Mouse (Mus musculus) naive thymus-derived CD4-positive, alpha-beta T cell, adult 2 months (primary cell): Measurements from ENCODE around the gene Ccdc92.

Experiments
- DNase-seq: peaks from one replicate; pipeline ENCODE4 v3.0.0-alpha.2; 2011; ENCODE audit warnings: low read depth

Ccdc92 gene

DNA sequence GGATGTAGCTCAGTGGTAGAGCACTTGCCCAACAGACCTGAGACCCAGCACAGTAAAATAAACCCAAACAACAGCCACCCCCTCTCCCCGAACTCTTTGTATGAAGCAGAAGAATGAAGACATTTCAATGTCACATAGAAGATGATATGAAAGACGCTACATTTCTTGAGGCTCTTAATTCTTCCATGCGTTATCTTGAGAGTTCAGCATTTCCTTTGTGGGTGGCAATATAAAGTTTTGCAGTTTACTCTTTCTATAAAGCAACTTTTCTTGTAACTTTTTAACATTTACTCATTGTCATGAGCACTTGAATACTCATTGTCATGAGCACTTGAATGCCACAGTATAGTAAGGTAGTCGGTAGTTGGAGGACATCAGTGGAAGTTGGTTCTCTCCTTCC lies 8.0 kb downstream of the Ccdc92 start:
- no peak for DNase-seq

DNA sequence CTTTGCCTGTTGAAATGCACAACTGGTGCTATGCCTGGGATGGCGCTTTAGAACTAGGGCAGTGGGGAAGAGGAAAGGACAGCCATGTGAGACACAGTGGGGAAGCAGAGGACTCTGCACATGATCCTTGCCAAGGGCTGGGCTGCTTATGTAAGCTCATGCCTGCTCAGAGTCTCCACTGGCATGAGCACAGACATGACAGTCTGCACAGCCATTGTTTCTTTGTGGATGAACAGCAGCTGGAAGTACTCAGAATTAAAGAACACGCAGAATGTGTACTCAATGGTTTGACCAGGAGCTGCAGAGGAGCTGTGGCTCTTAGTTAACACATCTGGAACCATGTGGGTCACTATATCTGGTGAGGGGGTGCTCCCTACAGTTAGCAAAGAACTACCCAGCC lies 9.1 kb downstream of the Ccdc92 start:
- no peak for DNase-seq

DNA sequence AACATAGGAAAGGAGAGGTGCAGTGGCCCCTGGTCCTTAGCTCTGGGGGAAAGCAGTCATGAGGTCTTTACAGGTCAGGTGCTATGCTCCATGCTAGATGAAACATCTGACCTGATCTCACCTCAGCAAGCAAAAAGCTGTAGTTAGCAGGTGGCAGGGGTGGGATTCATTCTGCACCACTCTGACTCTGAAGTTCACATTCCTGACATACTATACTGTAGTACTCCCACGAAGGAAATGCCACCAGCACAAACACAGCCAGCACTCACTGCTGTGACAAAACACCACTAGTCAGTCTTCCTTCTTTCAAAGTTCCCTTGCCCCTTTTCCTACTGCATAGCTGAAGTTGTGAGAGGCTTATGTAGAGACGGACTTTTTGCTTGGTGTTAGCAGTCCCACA lies 9.9 kb downstream of the Ccdc92 start:
- DNase-seq = no peak

DNA sequence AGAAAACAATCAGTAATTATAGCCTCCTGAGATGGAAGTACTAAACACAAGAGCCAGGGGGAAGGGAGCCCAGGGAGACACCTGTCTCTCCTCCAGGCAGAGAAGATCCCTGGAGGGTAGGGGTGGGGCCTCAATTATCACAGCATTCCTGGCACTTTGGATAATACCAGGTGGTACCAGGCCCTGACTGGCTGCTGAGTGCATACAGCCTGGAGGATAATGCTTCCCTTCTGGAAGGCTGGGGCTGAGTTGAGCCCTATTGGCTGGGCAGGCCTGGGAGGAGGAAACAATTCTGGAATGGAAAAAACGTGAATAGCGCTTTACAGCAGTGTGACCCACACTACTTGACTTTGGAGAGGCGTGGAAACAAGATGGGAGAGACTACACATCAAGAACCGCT lies 10.7 kb downstream of the Ccdc92 start:
- no peak for DNase-seq

DNA sequence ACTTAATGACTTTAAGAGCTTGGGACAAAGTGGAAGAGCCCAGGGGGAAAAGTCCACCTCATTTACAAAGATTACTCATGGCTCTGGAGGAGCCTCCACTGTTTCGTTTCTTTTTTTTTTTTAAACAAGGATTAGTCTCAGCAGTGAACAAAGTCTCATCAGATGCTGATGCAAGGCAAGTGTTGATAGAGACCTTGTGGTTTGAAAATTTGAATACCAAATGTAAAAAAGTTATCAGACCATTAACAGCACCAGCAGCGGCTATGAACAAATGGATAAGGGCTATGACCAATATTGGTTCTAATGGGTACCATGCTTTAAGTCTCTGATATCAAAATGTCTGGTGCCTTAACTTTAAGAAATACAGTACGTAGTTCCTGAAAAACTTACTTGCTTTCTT lies 13.2 kb downstream of the Ccdc92 start:
- DNase-seq = no peak

DNA sequence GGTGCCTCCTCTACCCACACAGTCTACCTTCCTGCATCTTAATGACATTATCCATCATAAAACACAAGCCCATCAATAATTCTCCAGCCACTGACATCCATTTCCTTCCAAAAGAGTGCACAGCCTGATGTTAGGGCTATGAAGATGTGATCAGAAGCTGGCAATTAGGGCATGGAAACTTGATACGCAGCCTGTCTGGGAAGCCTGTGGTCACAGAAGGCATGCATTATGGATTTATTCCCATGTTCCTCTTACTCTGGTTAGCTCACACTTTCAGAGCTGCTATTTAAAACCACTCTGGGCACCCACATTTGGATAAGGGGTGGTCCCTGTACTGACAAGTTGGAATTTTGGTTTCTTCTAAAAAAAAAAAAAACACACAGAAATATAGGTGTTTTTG lies 15.2 kb downstream of the Ccdc92 start:
- no peak for DNase-seq

DNA sequence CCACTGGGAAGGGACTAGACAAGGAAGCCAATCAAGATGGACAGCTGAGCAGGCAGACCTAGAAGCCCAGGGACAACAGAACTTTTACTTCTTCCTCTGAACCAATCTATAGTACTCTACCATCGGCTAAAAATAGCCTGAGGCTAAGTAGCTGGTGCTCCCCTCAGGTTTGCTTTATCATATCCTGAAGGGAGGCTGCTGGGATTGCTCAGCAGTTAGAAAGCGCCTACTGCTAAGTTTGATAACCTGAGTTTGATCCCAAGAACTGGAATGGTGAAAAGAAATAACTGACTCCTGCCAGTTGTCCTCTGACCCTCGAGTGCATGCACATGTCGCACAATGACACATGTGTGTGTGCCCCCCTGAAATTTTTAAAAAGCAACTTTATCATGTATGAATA lies 17.3 kb downstream of the Ccdc92 start:
- no peak for DNase-seq

DNA sequence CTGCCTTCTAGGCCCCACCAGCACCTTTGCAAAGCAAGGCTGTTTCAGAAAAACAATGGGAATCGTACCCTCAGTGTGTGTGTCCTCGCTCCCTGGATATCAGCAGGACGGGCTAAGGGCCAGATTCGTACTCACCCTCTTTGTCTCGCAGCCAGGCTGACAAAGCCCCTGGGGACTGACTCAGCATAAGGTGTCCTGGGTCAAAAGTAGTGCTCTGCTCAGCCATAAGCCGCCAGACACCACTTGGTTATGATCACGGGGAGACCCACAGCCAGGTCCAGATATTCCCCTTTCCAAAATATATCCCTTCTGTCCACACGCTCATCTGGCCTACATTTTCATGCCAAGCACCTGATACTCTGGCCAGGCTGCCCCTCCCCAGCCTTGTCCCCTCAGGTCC lies 18.8 kb downstream of the Ccdc92 start:
- DNase-seq = no peak

DNA sequence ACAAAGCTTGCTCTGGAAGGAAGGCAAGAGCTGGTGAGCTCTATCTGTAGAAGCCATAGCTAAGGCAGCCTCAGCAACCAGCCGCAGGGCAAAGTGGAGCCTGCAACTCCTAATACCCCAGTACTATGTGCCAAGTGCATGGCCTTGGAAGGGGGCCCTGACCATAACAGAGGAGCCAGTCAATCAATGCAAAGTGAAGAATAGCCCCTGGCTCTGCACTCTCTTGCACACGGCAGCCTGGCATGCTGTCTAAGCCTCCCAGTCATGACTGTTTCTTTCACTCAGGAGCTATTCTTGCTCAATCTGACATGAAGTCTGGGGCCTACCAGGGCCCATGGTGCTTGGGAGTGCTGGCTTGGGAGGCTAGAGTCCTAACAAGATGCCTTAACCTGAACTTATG lies 21.6 kb downstream of the Ccdc92 start:
- DNase-seq = no peak

DNA sequence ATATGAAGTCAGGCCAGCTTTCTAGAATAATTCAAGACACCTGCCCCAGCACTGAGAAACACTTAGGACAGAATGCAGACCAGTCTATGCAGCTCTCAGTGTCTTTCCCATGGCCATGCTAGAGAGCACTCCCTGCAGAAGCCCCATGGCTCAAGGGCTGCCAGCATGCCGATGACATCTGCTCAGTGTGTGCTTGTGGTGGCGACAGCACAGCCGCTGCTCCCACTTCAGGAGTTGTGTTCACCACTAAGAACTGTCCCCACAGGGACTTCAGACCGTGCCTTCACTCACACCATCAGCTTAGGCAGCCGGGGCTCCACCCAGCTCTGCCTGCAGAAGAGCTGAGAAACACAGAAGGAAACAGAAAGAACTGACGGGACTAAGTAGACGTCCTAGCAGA lies 22.0 kb downstream of the Ccdc92 start:
- no peak for DNase-seq

DNA sequence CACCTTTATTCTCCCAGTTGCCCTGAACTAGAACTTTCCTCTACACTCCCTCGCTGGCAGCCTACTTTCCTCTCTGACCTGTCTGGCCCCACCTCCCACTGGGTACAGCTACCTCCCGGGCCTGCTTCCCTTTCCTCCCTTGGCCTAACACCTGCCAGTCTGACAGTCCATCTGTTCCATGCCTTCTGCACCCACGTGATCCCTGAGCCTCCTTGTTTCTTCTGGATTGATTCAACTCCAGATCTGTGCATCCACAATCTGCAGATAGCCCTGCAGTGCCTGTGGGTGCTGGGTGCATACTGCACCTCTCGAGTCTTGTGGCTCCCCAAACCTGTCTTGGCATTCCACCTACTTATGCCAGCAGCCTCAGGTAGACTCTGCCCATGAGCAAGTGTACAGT lies 25.6 kb downstream of the Ccdc92 start:
- DNase-seq = no peak

DNA sequence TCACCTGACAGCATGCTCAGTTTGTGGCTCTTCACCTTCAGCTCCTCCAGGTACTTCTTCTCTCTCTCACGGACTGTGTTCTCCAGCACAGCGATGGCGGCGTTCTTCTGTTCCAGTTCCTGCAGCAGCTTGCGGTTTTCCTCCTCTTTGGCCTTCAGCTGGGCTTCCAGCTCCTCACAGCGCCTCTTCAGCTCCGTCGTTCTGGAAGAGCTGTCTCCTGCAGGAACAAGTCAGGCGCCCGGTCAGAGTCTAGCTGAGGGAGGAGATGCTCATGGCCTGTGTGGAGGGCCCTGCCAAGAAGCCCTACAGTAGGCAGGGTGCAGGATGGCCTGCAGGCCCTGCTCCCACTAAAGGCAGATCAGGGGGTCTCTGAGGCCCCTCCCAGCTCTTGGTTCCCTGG lies 26.1 kb downstream of the Ccdc92 start:
- DNase-seq = no peak

DNA sequence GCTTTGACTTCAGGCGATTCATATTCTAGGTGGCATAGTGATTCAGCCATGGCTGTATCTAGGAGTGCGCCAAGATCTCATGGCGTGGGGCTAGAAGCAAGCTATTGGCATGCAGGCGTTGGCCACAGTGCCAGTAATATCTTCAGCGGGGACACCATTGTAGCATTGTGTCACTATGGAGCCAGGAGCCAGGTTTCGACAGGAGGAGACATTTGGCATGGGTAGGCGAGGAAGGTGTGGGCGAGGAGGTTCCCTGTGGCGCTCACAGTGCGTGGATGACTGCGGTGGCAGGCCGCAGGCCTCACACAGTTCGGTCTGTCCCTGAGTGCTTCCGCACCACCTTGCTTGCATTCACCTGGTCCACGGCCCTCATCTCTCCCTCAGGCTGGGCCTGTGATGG lies 27.0 kb downstream of the Ccdc92 start:
- DNase-seq = no peak

DNA sequence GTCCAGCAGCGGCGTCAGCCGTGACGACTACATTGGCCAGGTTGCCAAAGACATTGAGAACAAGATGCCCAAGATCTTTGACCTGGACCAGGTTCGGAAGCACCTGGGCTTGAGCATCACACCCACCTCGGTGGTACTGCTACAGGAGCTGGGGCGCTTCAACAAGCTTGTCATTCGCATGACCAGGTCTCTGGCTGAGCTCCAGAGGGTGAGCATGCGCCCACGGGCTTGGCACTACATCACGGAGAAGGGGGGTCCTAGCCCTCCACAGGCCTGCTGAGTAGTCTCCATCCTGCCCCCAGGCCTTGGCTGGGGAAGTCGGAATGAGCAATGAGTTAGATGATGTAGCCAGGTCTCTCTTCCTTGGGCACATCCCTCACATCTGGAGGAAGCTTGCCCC lies 31.9 kb downstream of the Ccdc92 start:
- DNase-seq = no peak

DNA sequence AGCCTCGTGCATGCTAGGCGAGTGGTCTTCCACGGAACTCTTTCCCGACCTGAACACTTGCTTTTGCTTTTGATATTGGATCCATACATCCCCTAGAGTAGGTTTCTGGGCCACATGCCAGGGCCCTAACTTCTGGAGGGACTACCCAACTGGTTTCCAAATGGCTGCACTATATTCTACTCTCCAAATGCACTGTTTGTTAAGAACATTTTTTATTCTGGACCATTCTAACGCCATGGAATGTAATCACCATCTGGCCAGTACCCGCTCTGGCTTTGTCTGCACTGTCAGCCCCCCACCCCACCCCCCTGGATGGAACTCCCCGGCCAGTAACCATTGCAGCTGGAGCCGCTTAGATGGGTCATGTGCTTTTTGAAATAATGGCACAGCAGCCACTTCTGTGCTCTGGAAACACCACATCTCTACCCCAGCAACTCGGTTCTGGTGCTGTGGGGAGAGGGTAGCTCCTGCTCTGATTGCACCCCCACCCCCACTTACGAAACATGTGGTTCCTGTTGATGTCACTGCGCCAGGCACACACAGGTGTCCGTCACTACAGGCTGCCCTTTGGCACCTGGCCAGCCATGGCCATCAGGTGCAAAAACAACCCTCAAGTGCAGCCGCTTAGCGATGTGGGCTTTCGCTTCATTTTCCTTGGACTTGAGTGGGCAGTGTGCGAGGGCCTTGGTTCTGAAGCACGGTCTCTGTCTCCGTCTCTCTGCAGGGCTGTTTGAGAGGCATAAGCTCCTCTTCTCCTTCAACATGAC lies 39.9 kb downstream of the Ccdc92 start:
- DNase-seq = no peak

DNA sequence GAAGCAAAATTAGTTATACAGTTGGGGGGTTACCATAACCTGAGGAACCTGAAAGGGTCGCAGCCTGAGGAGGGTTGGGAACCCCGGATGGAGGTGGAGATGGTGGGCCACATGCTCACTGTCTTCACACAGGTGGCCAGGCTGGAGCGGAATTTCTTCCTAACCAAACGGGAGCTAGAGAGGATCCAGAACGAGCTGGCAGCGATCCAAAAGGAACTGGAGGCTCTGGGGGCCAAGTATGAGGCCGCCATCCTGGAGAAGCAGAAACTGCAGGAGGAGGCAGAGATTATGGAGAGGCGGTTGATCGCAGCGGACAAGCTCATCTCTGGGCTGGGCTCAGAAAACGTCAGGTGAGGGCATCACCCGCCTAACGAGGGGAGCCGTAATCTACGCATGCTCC lies 45.2 kb downstream of the Ccdc92 start:
- DNase-seq = no peak

DNA sequence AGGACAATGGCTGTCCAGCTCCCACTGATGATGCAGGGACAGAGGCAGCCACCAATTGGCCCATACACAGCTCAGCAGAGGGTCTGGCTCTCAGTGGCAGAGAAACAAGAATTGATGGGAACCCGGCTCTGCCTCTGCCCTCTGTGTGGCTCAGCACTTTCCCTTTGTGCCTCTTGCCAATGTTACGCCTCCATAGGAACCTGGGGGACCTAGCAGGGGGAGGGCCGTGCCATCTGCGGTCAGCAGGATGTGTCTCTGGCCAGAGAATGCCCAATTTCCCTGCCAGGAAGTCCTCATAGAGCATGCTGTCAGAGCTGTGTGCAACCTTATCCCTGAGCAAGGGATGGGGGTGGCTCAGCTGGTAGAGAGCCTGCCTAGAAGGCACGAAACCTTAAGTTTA lies 47.4 kb downstream of the Ccdc92 start:
- no peak for DNase-seq

DNA sequence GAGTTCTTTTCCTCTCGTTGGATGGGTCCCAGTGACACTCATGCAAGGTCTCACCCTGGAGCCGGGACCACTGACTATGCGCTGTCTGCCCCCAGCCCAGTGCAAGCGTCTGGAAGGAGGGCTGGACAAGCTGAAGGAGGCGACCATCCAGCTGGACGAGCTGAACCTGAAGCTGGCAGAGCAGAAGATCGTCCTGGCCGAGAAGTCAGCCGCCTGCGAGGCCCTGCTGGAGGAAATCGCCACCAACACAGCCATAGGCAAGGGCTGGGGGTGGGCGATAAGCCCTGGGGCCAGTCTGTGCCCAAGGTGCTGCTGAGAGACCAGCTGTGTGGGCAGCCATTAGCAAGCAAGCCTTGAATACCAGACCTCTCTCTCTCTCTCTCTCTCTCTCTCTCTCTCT lies 49.8 kb downstream of the Ccdc92 start:
- no peak for DNase-seq

DNA sequence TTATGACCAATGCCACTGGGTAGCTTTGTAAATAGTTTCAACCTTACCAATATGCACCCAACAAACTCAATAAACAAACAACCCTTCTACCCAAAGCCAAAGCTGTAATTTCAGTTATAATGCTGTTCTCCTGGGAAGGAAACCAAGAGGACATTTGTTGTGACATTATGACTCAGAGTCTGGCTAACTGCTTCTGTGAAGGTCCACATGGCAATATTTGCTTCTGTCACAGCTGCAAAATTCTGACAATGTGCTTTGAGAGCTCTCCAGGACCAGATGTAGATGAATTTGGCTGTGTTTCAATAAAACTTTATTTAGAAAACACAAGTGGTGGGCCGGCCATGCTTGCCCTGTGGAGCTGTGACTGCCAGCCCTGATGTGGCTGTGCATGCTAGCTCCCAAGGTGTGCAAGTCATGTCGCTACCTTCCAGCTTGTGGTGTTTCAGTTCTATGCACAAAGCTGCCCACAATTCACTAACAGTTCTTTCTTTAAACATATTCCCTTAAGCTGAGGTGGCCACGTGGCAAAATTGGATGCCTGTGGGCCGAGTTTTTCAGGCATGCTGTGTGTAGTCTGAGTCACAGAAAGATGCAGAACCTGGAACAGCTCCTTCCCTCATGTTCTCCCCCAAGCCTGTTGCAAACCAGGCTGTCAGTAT lies 52.4 kb downstream of the Ccdc92 start:
- DNase-seq = no peak

DNA sequence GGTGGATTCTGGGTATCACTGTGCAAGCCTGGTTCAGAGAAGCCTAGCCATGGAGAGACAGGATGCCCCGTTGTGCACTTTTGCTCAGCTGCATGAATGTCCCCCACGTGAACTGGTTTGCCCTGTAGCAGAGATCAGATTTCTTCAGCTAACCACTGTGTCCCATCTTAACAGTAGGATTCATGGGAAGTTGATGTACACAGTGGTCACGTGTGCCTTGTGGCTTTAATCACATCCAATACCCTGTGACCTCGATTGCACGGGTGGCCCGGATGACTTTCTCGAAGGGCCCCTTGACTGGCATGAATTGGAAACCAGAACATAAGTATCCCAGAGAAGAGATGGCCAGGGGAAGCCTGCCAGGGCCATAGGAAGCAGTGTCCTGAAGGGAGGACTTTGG lies 70.1 kb downstream of the Ccdc92 start:
- DNase-seq = no peak

DNA sequence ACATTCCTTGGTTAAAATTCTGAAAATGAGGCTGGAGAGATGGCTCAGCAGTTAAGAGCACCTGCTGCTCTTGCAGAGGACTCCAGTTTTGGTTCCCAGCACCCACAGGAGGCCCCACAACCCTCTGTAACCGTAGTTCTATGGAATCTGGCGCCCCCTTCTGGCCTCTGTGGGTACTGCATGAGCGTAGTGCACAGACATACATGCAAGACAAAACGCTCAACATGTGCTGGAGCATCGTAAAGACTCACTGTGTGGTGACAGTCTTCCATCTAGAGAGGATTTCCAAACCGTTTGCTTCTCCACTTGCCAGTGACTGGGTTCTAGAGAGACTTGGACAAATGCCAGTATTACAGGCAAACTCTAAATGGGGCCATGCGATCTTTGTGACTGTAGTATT lies 76.6 kb downstream of the Ccdc92 start:
- peak; percentile 23 for DNase-seq
